Mouse (Mus musculus): ENCODE measurements around the gene Rtn1.

Rtn1 gene

GRCm38 (mm10) chr12:72408954-72409353 lies at the start of gene Rtn1:
Gene Rtn1, minus strand, starts transcription at chr12:72409054.
- no peak for DNase-seq (ENCODE audit: extremely low spot score)

DNA sequence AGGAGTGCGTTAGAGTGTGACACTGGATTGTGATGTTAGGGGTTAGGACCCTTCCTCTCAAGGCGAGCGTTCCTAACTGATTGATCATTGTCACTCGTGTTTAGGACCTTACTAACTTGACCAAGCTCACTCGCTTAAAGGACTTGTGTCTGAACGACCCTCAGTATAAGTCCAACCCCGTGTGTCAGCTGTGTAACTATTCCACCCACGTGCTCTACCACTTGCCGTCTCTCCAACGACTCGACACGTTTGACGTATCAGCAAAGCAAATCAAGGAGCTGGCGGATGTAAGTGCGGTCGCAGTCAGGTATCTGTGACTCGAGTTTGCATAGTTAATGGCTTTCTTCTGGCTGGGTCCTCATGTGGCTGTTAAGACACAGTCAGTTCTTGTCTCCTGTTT lies 45.1 kb upstream of the Rtn1 start:
- no peak for DNase-seq (ENCODE audit: extremely low spot score)

GRCm38 (mm10) chr12:72441839-72442576 lies 33.2 kb upstream of the Rtn1 start, which contains the start of gene Lrrc9:
Gene Lrrc9, plus strand, starts transcription at chr12:72441866.
- DNase-seq (ENCODE audit: extremely low spot score): peak; percentile 98

DNA sequence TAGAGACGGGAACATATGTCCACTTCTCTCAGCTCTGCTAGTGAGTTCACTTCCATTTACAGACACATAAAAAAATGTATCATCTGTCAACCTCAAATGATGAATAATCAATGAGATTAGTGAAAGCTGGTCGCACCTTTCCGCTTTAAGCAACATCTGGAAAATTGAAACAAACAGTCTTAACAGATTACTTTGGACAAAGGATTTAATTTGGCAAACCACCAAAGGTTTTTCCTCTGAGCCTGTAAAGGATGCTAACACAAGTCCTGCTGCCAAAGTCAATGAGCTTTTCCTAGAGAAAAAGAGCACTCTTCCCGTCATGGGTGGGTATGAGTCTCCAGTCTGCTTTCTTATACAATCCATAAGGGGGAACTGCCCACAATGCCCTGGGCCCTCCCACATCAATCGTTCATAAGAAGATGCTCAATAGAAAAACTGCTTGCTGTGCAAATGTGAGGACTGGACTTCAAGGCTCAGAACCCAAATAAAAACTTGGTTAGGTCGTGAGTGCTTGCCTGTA lies 30.2 kb upstream of the Rtn1 start:
- no peak for DNase-seq (ENCODE audit: extremely low spot score)

- no peak for DNase-seq (ENCODE audit: extremely low spot score)
Observed at GRCm38 (mm10) chr12:72437676-72438341, 29.0 kb upstream of the Rtn1 start.

- no peak for DNase-seq (ENCODE audit: extremely low spot score)
Observed at GRCm38 (mm10) chr12:72433241-72433865, 24.5 kb upstream of the Rtn1 start.

GRCm38 (mm10) chr12:72432209-72432608 lies 23.4 kb upstream of the Rtn1 start:
- DNase-seq (ENCODE audit: extremely low spot score): no peak

DNA sequence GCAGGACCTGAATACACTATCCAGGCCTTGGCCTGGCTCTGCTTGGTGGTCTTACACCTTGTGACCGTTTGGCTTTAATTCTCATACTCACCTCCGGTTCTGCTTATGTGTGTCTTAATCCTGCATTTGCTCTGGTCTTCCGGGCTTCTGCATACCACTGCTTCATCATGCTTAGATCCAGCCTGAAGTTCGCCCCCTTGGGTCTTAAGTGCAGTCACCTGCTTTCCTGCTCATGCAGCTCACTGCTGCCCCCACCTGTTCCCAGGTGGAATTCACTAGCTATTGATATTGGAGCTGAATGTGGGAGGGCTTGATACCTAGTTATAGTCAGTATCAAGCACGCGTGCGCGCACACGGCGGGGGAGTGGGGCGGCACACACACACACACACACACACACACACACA lies 18.9 kb upstream of the Rtn1 start:
- DNase-seq (ENCODE audit: extremely low spot score): peak; percentile 75

GRCm38 (mm10) chr12:72422681-72423080 lies 13.8 kb upstream of the Rtn1 start:
- no peak for DNase-seq (ENCODE audit: extremely low spot score)

GRCm38 (mm10) chr12:72417762-72418161 lies 8.9 kb upstream of the Rtn1 start:
- DNase-seq (ENCODE audit: extremely low spot score): no peak

DNA sequence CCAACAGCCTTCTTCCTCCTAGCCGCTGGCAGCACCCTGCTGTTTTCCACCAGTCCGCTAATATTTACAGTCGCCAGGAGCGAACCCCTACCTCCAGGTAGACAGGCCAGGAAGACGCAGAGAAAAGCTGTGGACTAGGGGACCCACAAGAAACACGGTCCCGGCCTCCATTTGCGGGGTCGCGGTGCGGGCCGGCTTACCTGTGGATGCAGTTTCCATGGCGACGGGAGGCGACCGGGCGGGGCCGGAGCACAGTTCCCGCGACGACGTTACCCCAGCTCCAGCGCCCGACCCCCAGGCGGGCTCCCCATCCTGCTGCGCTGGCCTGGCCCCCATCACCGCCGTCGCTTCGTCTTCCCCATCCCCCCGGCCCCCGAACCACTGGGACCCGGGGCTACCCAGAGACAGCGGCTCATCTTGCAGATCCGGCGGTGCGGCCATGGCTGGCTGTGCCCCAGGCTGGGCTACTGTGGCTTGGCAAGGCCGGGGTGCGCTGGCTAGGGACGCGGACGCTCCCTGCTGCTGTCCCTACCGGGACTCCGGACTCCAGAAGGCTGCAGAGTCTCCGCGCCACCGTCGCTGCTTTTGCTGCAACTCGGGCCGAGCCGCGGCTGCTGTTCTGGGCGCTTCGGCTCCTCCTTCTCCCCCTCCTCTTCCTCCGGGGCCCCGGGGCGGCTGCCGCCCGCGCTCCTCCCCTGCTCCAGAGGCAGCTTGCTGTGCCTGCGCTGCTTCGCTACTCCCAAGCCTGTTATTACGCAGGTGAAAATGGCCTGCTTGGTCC lies 553 bp downstream of the Rtn1 start:
- DNase-seq (ENCODE audit: extremely low spot score): peak; percentile 68

- no peak for DNase-seq (ENCODE audit: extremely low spot score)
Observed at GRCm38 (mm10) chr12:72407721-72408110, 1.1 kb downstream of the Rtn1 start.

GRCm38 (mm10) chr12:72407146-72407545 lies 1.7 kb downstream of the Rtn1 start:
- DNase-seq (ENCODE audit: extremely low spot score): peak; percentile 19

- no peak for DNase-seq (ENCODE audit: extremely low spot score)
Observed at GRCm38 (mm10) chr12:72405031-72405430, 3.8 kb downstream of the Rtn1 start.

- DNase-seq (ENCODE audit: extremely low spot score): no peak
Observed at GRCm38 (mm10) chr12:72393046-72393805, 15.6 kb downstream of the Rtn1 start.

GRCm38 (mm10) chr12:72390346-72390745 lies 18.5 kb downstream of the Rtn1 start:
- no peak for DNase-seq (ENCODE audit: extremely low spot score)

GRCm38 (mm10) chr12:72389377-72390103 lies 19.3 kb downstream of the Rtn1 start:
- DNase-seq (ENCODE audit: extremely low spot score): no peak

- no peak for DNase-seq (ENCODE audit: extremely low spot score)
Observed at GRCm38 (mm10) chr12:72388835-72389234, 20.0 kb downstream of the Rtn1 start.

DNA sequence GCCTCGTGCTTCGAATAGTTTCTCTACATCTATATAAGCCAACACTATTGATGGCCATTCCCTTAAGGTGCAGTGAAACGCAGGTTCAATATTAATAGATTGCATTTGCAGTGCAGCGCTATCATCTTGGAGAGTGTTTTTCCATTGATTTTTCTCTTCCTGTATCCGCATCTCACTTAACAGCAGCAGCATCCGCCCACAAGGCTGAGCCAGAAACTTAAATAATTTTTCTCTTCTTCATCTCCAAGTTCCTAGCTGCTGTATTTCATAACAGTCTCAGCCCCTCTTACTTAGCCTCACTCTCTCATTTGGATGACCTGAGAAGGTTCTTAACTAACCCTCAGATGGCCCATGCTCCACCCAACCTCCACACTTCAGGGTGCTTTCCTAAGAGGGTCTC lies 20.7 kb downstream of the Rtn1 start:
- DNase-seq (ENCODE audit: extremely low spot score): no peak

DNA sequence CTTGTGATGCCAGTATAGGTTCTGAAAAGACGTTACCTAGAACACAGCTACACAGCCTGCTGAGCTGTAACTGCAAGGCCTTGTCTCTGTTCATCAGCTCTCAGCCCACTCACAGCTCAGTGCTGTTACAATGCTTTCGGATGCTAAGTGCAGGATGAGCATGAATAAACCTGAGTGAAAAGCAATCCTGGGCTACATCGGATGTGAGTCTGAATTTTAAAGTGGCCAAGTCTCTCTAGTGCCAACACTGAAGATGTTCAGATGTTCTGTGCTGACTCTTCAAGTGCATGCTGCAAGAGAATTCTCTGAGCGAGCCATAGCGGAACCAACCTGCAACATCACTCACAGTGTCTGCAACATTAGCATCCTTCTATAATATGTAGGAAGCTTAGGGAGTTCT lies 32.5 kb downstream of the Rtn1 start:
- no peak for DNase-seq (ENCODE audit: extremely low spot score)
